Mouse (Mus musculus) testis, adult 2 months (tissue): ENCODE measurements around the gene Rnf115.

Experiments used
- CTCF ChIP-seq: fragments of 200-500 bp; IDR thresholded peaks from 2 replicates; pipeline ENCODE4 v1.5.1; 2012; ENCODE audit warnings: low read depth, mild to moderate bottlenecking, inconsistent platforms, low read length, moderate library complexity; ENCODE audit not compliant: control insufficient read depth, insufficient read depth, insufficient replicate concordance
- POLR2A ChIP-seq: fragments of 200-500 bp; IDR thresholded peaks from 2 replicates; pipeline ENCODE4 v1.6.1; 2012; ENCODE audit warnings: low read depth, mild to moderate bottlenecking, inconsistent platforms, low read length, moderate library complexity; ENCODE audit not compliant: control insufficient read depth

- no peak for TF ChIP-seq CTCF
- peak; percentile 42; the same call in 1 of the 2 replicates for TF ChIP-seq POLR2A
Measured at GRCm38 (mm10) chr3:96696766-96697732, 30.4 kb upstream of the Rnf115 start.
